Mouse (Mus musculus): Measurements from ENCODE around the gene Cd68. TPM values are rescaled to one million over a fixed set of nuclear protein-coding genes. Genes with fewer than 3 reads are reported as not detected.
"Not testable (repeated sequence)": the region's sequence is repeated elsewhere in the genome, so short reads cannot be mapped to it uniquely, and the experiment has no call there.

Gene Cd68
- polyA plus RNA-seq, 1 experiment from 2014 or later, result 7.1 TPM

DNA sequence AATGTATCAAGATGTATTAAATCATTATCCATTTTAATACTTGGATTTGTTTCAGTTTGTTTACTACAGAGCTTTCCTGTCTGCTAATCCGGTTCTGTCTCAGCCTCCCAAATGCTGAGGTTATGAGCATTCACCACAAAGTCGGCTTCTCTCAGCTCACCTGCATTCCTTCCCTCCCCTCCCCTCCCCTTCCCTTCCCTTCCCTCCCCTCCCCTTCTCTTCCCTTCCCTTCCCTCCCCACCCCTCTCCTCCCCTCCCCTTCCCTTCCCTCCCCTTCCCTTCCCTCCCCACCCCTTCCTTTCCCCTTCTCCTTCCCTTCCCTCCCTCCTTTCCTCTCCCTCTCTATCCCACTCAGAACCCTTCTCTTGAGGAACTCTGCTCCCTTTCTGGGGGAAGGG, 38.7 kb upstream of the Cd68 start:
- H3K27ac ChIP-seq (replicated peaks), result no peak overlapping the region
- H3K4me1 ChIP-seq, result no peaks in the 10 kb centered on the region
- H3K4me2 ChIP-seq (replicated peaks), result no peak overlapping the region
- H3K4me3 ChIP-seq, result no peak overlapping the region
- no peak overlapping the region for H3K9ac ChIP-seq (replicated peaks)
- WGBS, result 52% methylated on average over 2 of the region's 2 CpGs
- H3K9me3 ChIP-seq, result no peaks in the 10 kb centered on the region
- no peak for ATAC-seq (ENCODE audit: low FRiP score, low read depth)
- no peaks in the 10 kb centered on the region for H3K36me3 ChIP-seq
- H3K27me3 ChIP-seq, result no peaks in the 10 kb centered on the region

- Histone ChIP-seq H3K36me3 (no peaks in the 10 kb centered on the region), H3K4me1 (no peaks in the 10 kb centered on the region), H3K27ac (replicated peaks) (no peak overlapping the region), H3K27me3 (no peaks in the 10 kb centered on the region), H3K4me2 (replicated peaks) (no peak overlapping the region), H3K9ac (replicated peaks) (no peak overlapping the region), H3K4me3 (no peak overlapping the region), H3K9me3 (no peaks in the 10 kb centered on the region)
- no peak for ATAC-seq (ENCODE audit: low FRiP score, low read depth)
- 73% methylated on average over 8 of the region's 8 CpGs for WGBS
Observed at GRCm38 (mm10) chr11:69703814-69704612, 38.1 kb upstream of the Cd68 start.

DNA sequence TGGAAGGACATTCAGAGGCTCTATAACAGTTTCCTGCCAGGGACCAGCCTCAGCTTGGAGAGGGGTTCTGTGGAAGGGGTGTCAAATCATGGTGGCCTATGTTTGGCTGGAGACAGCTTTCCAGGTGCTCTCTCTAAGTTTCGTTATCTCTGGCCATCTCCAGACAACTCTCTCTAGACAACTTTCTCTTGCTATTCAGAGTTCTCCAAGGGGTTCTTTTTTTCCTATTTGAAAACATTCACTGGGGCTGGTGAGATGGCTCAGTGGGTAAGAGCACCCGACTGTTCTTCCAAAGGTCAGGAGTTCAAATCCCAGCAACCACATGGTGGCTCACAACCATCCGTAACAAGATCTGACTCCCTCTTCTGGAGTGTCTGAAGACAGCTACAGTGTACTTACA, 37.4 kb upstream of the Cd68 start:
- not testable (repeated sequence) for H3K9me3 ChIP-seq; ATAC-seq (ENCODE audit: low FRiP score, low read depth); H3K4me3 ChIP-seq; H3K4me2 ChIP-seq (replicated peaks); H3K4me1 ChIP-seq; H3K9ac ChIP-seq (replicated peaks); H3K27me3 ChIP-seq; H3K36me3 ChIP-seq; H3K27ac ChIP-seq (replicated peaks)
- WGBS, result 74% methylated on average over 2 of the region's 3 CpGs

GRCm38 (mm10) chr11:69702886-69703285, 36.9 kb upstream of the Cd68 start:
- H3K4me1 ChIP-seq; H3K27ac ChIP-seq (replicated peaks); H3K9me3 ChIP-seq; H3K4me2 ChIP-seq (replicated peaks); H3K9ac ChIP-seq (replicated peaks); H3K36me3 ChIP-seq; ATAC-seq (ENCODE audit: low FRiP score, low read depth); H3K27me3 ChIP-seq; H3K4me3 ChIP-seq: not testable (repeated sequence)
- WGBS, result 87% methylated on average over 10 of the region's 10 CpGs

DNA sequence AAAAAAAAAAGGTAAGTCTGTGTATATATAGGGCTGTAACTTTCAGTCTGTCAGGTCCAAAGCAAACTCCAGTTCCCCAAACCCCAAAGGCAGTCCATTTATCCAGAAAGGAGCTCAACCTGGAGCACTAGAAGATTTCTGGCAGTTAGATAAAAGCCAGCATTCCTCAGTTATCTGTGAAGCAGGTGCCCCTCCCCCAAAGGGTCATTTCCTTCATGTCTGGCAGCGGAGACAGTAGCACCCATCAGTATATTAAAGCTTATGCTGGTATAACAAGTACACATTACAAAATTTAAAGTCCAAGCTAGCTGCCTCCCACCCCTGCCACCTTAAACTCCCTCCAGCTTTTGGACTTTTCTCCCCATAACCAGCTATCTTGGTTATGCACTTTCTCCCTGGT, 33.6 kb upstream of the Cd68 start:
- 92% methylated on average over 1 of the region's 1 CpGs for WGBS
- no peak overlapping the region for H3K27ac ChIP-seq (replicated peaks)
- no peak for ATAC-seq (ENCODE audit: low FRiP score, low read depth)
- no peak overlapping the region for H3K9ac ChIP-seq (replicated peaks)
- peaks cover 10% of the 10 kb centered on the region for H3K4me1 ChIP-seq
- H3K36me3 ChIP-seq, result no peaks in the 10 kb centered on the region
- no peak overlapping the region for H3K4me3 ChIP-seq
- H3K9me3 ChIP-seq, result no peaks in the 10 kb centered on the region
- no peak overlapping the region for H3K4me2 ChIP-seq (replicated peaks)
- peaks cover 9% of the 10 kb centered on the region for H3K27me3 ChIP-seq

GRCm38 (mm10) chr11:69698574-69698973, 32.6 kb upstream of the Cd68 start:
- Histone ChIP-seq H3K4me1 (peaks cover 10% of the 10 kb centered on the region), H3K36me3 (no peaks in the 10 kb centered on the region), H3K9ac (replicated peaks) (no peak overlapping the region), H3K27ac (replicated peaks) (no peak overlapping the region), H3K4me3 (no peak overlapping the region), H3K4me2 (replicated peaks) (no peak overlapping the region), H3K9me3 (no peaks in the 10 kb centered on the region), H3K27me3 (peaks cover 9% of the 10 kb centered on the region)
- ATAC-seq (ENCODE audit: low FRiP score, low read depth), result no peak
- 70% methylated on average over 5 of the region's 5 CpGs for WGBS

GRCm38 (mm10) chr11:69697396-69697795, 31.4 kb upstream of the Cd68 start:
- WGBS, result 86% methylated on average over 3 of the region's 3 CpGs
- Histone ChIP-seq H3K4me2 (replicated peaks) (no peak overlapping the region), H3K9ac (replicated peaks) (no peak overlapping the region)

DNA sequence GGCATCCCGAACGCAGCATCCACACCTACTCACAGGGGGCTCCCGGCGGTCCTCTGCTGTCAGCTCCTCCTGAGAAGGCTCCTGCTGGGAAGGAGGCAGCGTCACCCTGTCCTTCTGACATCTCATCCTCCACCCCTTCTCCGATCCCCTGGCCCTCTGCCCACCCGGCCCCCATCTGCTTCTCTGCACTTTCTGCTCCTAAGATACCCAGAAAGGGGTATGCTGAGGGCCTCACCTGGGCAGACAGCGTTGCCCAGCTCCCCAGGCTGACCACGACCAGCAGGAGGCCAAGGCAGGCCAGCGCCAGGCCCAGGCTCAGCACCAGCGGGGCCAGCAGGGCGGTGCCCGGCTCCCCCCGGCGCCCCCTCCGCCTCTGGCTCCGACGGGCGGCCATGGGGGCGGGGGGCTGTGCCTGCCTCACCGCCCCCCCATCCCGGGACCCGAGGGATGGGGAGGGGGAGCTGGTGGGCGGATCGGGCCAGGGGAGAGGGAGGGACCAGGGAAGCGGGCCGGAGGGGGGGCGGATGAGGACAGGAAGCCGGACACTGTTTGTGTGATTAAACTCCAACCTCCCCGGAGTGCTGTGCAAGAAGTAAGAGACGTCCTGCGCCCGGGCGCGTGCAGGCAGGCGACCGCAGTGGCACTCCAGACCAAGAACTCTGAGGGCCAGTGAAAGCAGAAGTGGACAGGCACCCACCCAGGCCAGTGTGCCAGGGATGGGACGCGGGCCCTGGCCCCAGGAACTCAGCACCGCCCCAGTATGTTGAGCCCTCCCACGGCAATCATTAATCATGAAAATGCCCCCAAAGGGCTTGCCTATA, 29.6 kb upstream of the Cd68 start, which contains the start of the genes Tnfsf12 and Tnfsfm13:
Tnfsf12 (minus strand) TSS at position 489 of the 821 bp plus-strand sequence.
Tnfsfm13 (minus strand) TSS at position 738 of the 821 bp plus-strand sequence.
- Histone ChIP-seq H3K9me3 (no peaks in the 10 kb centered on the region), H3K27me3 (peaks cover 14% of the 10 kb centered on the region), H3K9ac (replicated peaks) (peak within 1 kb of the TSS; percentile 90), H3K36me3 (no peaks in the 10 kb centered on the region), H3K4me2 (replicated peaks) (peak within 1 kb of the TSS; percentile 93), H3K27ac (replicated peaks) (peak within 1 kb of the TSS; percentile 39; the same call in 1 of the 2 replicates), H3K4me3 (peak within 1 kb of the TSS; percentile 53), H3K4me1 (peaks cover 10% of the 10 kb centered on the region)
- WGBS, result 1% methylated on average over 33 of the region's 41 CpGs
- no peak for ATAC-seq (ENCODE audit: low FRiP score, low read depth)

More at GRCm38 (mm10) chr11:69697396-69697795, 31.4 kb upstream of the Cd68 start:
- Histone ChIP-seq H3K9me3 (no peaks in the 10 kb centered on the region), H3K4me1 (peaks cover 10% of the 10 kb centered on the region), H3K4me3 (no peak overlapping the region), H3K27ac (replicated peaks) (no peak overlapping the region), H3K27me3 (peaks cover 9% of the 10 kb centered on the region), H3K36me3 (no peaks in the 10 kb centered on the region)
- no peak for ATAC-seq (ENCODE audit: low FRiP score, low read depth)

DNA sequence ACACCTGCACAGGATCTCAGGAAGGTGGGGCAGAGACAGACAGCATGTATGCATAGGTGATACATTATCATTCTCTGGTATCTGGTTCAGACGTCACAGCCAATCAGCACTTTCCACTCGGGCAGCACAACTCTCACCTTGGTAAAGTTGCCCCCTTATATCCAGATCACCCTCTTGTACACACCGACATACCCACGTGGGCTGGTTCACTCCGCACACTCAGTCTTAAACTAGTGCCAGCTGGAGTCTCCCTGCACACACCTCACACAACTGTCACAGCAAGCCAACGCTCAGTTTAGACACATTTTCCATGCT, 29.1 kb upstream of the Cd68 start:
- WGBS, result 33% methylated on average over 6 of the region's 6 CpGs
- Histone ChIP-seq H3K9ac (replicated peaks) (peak overlapping the region; percentile 90; the same call in 1 of the 2 replicates), H3K4me3 (peak overlapping the region; percentile 53), H3K27me3 (peaks cover 14% of the 10 kb centered on the region), H3K4me2 (replicated peaks) (peak overlapping the region; percentile 93), H3K36me3 (no peaks in the 10 kb centered on the region), H3K9me3 (no peaks in the 10 kb centered on the region), H3K27ac (replicated peaks) (no peak overlapping the region), H3K4me1 (peaks cover 10% of the 10 kb centered on the region)
- ATAC-seq (ENCODE audit: low FRiP score, low read depth), result no peak

DNA sequence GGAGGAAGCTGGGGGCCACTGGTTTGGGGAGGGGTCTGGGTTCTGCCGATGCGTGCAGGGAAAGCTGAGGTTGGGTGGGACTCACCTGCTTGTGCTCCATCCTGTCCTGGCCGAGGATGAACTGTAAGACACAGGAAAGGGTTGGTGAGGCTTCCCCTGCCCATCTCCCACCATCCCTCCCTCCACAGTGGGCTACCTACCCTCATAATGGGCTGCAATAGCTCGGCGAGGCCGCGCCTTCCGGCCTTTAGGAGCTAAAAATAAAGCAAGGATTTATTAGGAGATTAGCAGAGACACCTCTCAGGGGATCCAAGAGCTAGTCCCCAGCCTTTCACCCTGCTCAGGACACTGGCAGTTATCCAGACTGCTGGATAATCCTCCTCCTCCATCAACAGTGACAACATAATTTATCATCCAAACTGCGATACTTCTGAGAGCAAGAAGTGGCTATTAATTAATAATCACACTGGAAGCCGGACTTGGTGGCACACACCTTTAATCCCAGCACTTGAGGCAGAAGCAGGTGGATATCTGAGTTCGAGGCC, 27.5 kb upstream of the Cd68 start:
- Histone ChIP-seq H3K4me3 (no peak overlapping the region), H3K36me3 (no peaks in the 10 kb centered on the region), H3K9ac (replicated peaks) (no peak overlapping the region), H3K4me1 (peaks cover 10% of the 10 kb centered on the region), H3K27me3 (peaks cover 14% of the 10 kb centered on the region), H3K27ac (replicated peaks) (no peak overlapping the region), H3K4me2 (replicated peaks) (no peak overlapping the region), H3K9me3 (no peaks in the 10 kb centered on the region)
- 58% methylated on average over 11 of the region's 11 CpGs for WGBS
- no peak for ATAC-seq (ENCODE audit: low FRiP score, low read depth)

GRCm38 (mm10) chr11:69692863-69693262, 26.9 kb upstream of the Cd68 start:
- no peaks in the 10 kb centered on the region for H3K36me3 ChIP-seq
- WGBS, result 89% methylated on average over 6 of the region's 6 CpGs
- no peak overlapping the region for H3K27ac ChIP-seq (replicated peaks)
- no peaks in the 10 kb centered on the region for H3K9me3 ChIP-seq
- no peak overlapping the region for H3K9ac ChIP-seq (replicated peaks)
- H3K4me3 ChIP-seq, result no peak overlapping the region
- H3K4me2 ChIP-seq (replicated peaks), result no peak overlapping the region
- peaks cover 10% of the 10 kb centered on the region for H3K4me1 ChIP-seq
- ATAC-seq (ENCODE audit: low FRiP score, low read depth), result no peak
- H3K27me3 ChIP-seq, result peaks cover 14% of the 10 kb centered on the region

GRCm38 (mm10) chr11:69692196-69692811, 26.4 kb upstream of the Cd68 start:
- no peak for ATAC-seq (ENCODE audit: low FRiP score, low read depth)
- WGBS, result 84% methylated on average over 9 of the region's 9 CpGs
- H3K4me1 ChIP-seq, result peaks cover 10% of the 10 kb centered on the region

More at GRCm38 (mm10) chr11:69692196-69692811, 26.4 kb upstream of the Cd68 start:
- Histone ChIP-seq H3K9me3 (no peaks in the 10 kb centered on the region), H3K27ac (replicated peaks) (no peak overlapping the region), H3K36me3 (no peaks in the 10 kb centered on the region), H3K27me3 (peaks cover 15% of the 10 kb centered on the region), H3K4me3 (no peak overlapping the region), H3K4me2 (replicated peaks) (no peak overlapping the region), H3K9ac (replicated peaks) (no peak overlapping the region)
